Mouse (Mus musculus) midbrain, embryonic 15.5 days (tissue): ENCODE results near the gene Gm45783. TPM values are rescaled to one million over a fixed set of nuclear protein-coding genes. Genes with fewer than 3 reads are reported as not detected.
"Not testable (repeated sequence)": the region's sequence is repeated elsewhere in the genome, so short reads cannot be mapped to it uniquely, and the experiment has no call there.

Experiments used
- ATAC-seq: fragments of 200-750 bp; cut with Nextera tagmentation; replicated peaks from 2 replicates; pipeline ENCODE4 v1.8.0; 2017; ENCODE audit warnings: moderate TSS enrichment
- H3K27ac ChIP-seq: fragments of 300-500 bp; sonication (generic); 2 replicates; pipeline ENCODE4 v1.5.1; 2015; ENCODE audit warnings: mild to moderate bottlenecking, inconsistent platforms
- H3K27me3 ChIP-seq: fragments of 300-500 bp; sonication (generic); replicated peaks from 2 replicates; pipeline ENCODE4 v1.6.1; 2015; ENCODE audit warnings: inconsistent platforms
- H3K36me3 ChIP-seq: fragments of 300-500 bp; sonication (generic); replicated peaks from 2 replicates; pipeline ENCODE4 v1.6.1; 2015; ENCODE audit warnings: inconsistent platforms
- H3K4me1 ChIP-seq: fragments of 300-500 bp; sonication (generic); 2 replicates; pipeline ENCODE4 v1.6.1; 2015; ENCODE audit warnings: inconsistent platforms
- H3K4me2 ChIP-seq: fragments of 300-500 bp; sonication (generic); 2 replicates; pipeline ENCODE4 v1.6.1; 2015; ENCODE audit warnings: inconsistent platforms, mild to moderate bottlenecking, moderate library complexity
- H3K4me3 ChIP-seq: fragments of 300-500 bp; sonication (generic); 2 replicates; pipeline ENCODE4 v1.5.1; 2015; ENCODE audit warnings: mild to moderate bottlenecking, inconsistent platforms
- H3K9ac ChIP-seq: fragments of 300-500 bp; sonication (generic); 2 replicates; pipeline ENCODE4 v1.6.1; 2015; ENCODE audit warnings: mild to moderate bottlenecking, inconsistent platforms
- H3K9me3 ChIP-seq: fragments of 300-500 bp; sonication (generic); 2 replicates; pipeline ENCODE4 v1.6.1; 2016; ENCODE audit warnings: inconsistent platforms
- WGBS: fragments of 180-500 bp; shearing (Covaris S2); methylation state at CpG from one replicate; pipeline ENCODE4 v1.1.7; 2015; ENCODE audit warnings: mixed read lengths; 5-methylcytosine and 5-hydroxymethylcytosine counted together
- microRNA-seq: library from miRNA; unstranded; fragments of <30 nt; microRNA quantifications from one replicate; pipeline ENCODE4, GENCODE M21; 2016
- polyA plus RNA-seq: library from polyadenylated mRNA; unstranded; fragments of >200 nt; fragmentation: Nextera tagmentation; extraction: Ambion mirVana; gene quantifications from 2 replicates; pipeline ENCODE4 v1.2.1, GENCODE M21; 2015

The Gm45783 gene
- polyA plus RNA-seq: not detected in 2 replicates

GRCm38 (mm10) chr7:7374431-7374830 is at the start of gene Gm45783:
Gm45783 (minus strand) TSS chr7:7374573.
- H3K36me3 ChIP-seq, H3K27me3 ChIP-seq, ATAC-seq, H3K4me1 ChIP-seq, H3K4me2 ChIP-seq, H3K9ac ChIP-seq, H3K27ac ChIP-seq, H3K4me3 ChIP-seq, H3K9me3 ChIP-seq: not testable (repeated sequence)
- 48% methylated on average over 12 of the region's 12 CpGs for WGBS

- not testable (repeated sequence) for H3K27me3 ChIP-seq, ATAC-seq, H3K27ac ChIP-seq, H3K9me3 ChIP-seq, H3K4me1 ChIP-seq, H3K4me2 ChIP-seq, H3K9ac ChIP-seq, H3K4me3 ChIP-seq, H3K36me3 ChIP-seq
Measured at GRCm38 (mm10) chr7:7399603-7400002, 25.2 kb upstream of the Gm45783 start, which contains the start of gene Vmn2r31. Vmn2r31 (minus strand) TSS chr7:7399703.

GRCm38 (mm10) chr7:7337509-7337908 is 36.9 kb downstream of the Gm45783 start, which contains the start of gene Vmn2r30:
Vmn2r30 (minus strand) TSS chr7:7337609.
- H3K4me3 ChIP-seq, H3K36me3 ChIP-seq, H3K9me3 ChIP-seq, H3K4me2 ChIP-seq, ATAC-seq, H3K27me3 ChIP-seq, H3K27ac ChIP-seq, H3K4me1 ChIP-seq, H3K9ac ChIP-seq: not testable (repeated sequence)
- 14% methylated on average over 1 of the region's 1 CpGs for WGBS

GRCm38 (mm10) chr7:7295595-7295994 is 78.8 kb downstream of the Gm45783 start:
- 74% methylated on average over 16 of the region's 16 CpGs for WGBS
- ATAC-seq: no peak
- H3K36me3 ChIP-seq: peaks cover 33% of the 10 kb centered on the region

More at GRCm38 (mm10) chr7:7295595-7295994, 78.8 kb downstream of the Gm45783 start:
- Histone ChIP-seq H3K4me2 (no peak overlapping the region), H3K27me3 (no peaks in the 10 kb centered on the region), H3K27ac (no peak overlapping the region), H3K4me1 (peaks cover 8% of the 10 kb centered on the region), H3K4me3 (no peak overlapping the region), H3K9ac (no peak overlapping the region), H3K9me3 (no peaks in the 10 kb centered on the region)

Small RNAs within 50 kb of the gene (microRNA-seq; reads per million reads assigned to microRNA genes)
- 3.7 reads per million, percentile 18 among the genes with 10 or more reads in this experiment for gene Mir5620

Other genes with a start within 250 kb of the Gm45783 start
- 19.7 and 20.5 TPM in 2 replicates for gene Zfp773, start 237.8 kb downstream of the Gm45783 start, polyA plus RNA-seq
- gene Zfp418, start 203.2 kb downstream of the Gm45783 start, polyA plus RNA-seq: 4.0 and 4.5 TPM in 2 replicates
- 9.4 and 10.0 TPM in 2 replicates for gene Zfp772, start 164.6 kb downstream of the Gm45783 start, polyA plus RNA-seq
- gene Vmn2r29, start 127.2 kb downstream of the Gm45783 start, polyA plus RNA-seq: 0.67 and 1.6 TPM in 2 replicates
- gene Gm45844, start 96.3 kb downstream of the Gm45783 start, polyA plus RNA-seq: 10.8 and 13.3 TPM in 2 replicates
- 212 and 224 TPM in 2 replicates for gene Clcn4, start 73.7 kb downstream of the Gm45783 start, polyA plus RNA-seq
- gene Vmn2r30, start 37.0 kb downstream of the Gm45783 start, polyA plus RNA-seq: 0.01 TPM in 1 of 2 replicates, not detected in the other
- gene Vmn2r31, start 25.1 kb upstream of the Gm45783 start, polyA plus RNA-seq: not detected in 2 replicates
- not detected in 2 replicates for gene Vmn2r32, start 105.4 kb upstream of the Gm45783 start, polyA plus RNA-seq
- gene Vmn2r33, start 192.2 kb upstream of the Gm45783 start, polyA plus RNA-seq: not detected in 2 replicates